Mouse (Mus musculus): ENCODE measurements around the gene Cebpa. TPM values are rescaled to one million over a fixed set of nuclear protein-coding genes. Genes with fewer than 3 reads are reported as not detected.

Cebpa gene
- 244 and 303 TPM in 2 replicates for polyA plus RNA-seq (2012)

GRCm38 (mm10) chr7:35118841-35119413 is at the start of gene Cebpa:
TSS of gene Cebpa (plus strand) at chr7:35119293.

Other genes starting within 250 kb of the Cebpa start
- 15.3 and 16.1 TPM in 2 replicates for gene Pepd, start 206.9 kb upstream of the Cebpa start, polyA plus RNA-seq (2012)
- 13.2 and 16.0 TPM in 2 replicates for gene Cebpg, start 62.7 kb upstream of the Cebpa start, polyA plus RNA-seq (2012)
- 0.39 TPM in 1 of 2 replicates, not detected in the other for gene Slc7a10, start 67.1 kb downstream of the Cebpa start, polyA plus RNA-seq (2012)
- gene Lrp3, start 96.2 kb downstream of the Cebpa start, polyA plus RNA-seq (2012) = 0.16 and 0.18 TPM in 2 replicates
- gene Gpatch1, start 199.1 kb downstream of the Cebpa start, polyA plus RNA-seq (2012) = 7.5 and 8.5 TPM in 2 replicates
- 0.02 and 0.04 TPM in 2 replicates for gene Rhpn2, start 214.9 kb downstream of the Cebpa start, polyA plus RNA-seq (2012)

Measured in megakaryocyte-erythroid progenitor cell, adult 5 weeks (primary cell).